Mouse (Mus musculus): ENCODE measurements around the gene Iltifb. TPM values are rescaled to one million over a fixed set of nuclear protein-coding genes. Genes with fewer than 3 reads are reported as not detected.

Iltifb gene
- not detected in 2 replicates for polyA plus RNA-seq (2012; rRNA removed)

DNA sequence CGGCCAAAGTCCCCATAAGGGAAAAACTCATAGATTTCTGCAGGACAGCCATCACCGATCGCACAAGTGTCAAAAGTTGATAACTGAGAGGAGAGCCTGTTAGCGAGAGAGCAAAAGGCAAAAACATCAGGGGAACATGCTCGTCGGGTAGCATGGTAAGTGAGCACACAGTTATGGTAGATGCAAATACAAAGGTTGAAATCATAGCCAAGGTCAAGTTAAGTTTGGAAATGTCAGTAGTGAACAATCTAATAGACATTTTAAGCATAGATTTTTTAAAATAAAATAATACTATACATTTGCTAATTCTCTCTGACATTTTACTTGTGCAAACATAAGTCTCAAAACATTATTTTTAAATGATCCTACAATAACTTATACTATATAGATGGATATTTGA is at the start of gene Iltifb:
Iltifb (minus strand) TSS at position 101 of the 400 bp plus-strand sequence.

GRCm38 (mm10) chr10:118343155-118343554 is 48.3 kb upstream of the Iltifb start, which contains the start of gene Gm9046:
Gene Gm9046 (minus strand): TSS chr10:118343255.

DNA sequence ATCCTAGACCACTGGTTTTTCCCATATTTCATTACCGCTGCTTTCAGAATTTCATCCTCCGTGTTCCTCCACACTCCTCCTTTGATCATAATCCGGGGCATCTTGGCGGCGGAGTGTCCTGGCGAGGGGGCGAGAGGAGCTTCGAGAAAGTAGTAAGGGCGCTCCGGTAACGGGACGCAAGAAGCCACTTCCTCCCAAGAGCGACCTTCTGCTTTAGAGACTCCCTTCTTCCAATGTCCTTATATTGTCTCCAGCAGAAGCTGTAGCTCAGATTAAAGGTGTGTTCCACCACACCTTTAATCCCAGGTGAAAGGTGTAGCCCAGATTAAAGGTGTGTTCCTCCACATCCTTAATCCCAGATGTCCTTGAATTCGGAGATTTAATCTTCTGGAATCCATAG is 42.9 kb upstream of the Iltifb start, which contains the start of gene Gm9045:
Gm9045 (minus strand) TSS at position 101 of the 400 bp plus-strand sequence.

DNA sequence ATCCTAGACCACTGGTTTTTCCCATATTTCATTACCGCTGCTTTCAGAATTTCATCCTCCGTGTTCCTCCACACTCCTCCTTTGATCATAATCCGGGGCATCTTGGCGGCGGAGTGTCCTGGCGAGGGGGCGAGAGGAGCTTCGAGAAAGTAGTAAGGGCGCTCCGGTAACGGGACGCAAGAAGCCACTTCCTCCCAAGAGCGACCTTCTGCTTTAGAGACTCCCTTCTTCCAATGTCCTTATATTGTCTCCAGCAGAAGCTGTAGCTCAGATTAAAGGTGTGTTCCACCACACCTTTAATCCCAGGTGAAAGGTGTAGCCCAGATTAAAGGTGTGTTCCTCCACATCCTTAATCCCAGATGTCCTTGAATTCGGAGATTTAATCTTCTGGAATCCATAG is 37.5 kb upstream of the Iltifb start, which contains the start of gene Gm9044:
Gm9044 (minus strand) TSS at position 101 of the 400 bp plus-strand sequence.

GRCm38 (mm10) chr10:118326869-118327268 is 32.0 kb upstream of the Iltifb start, which contains the start of gene Gm9040:
Gene Gm9040 (minus strand): TSS chr10:118326969.

GRCm38 (mm10) chr10:118258388-118258787 is 36.5 kb downstream of the Iltifb start, which contains the start of gene Gm32802:
Gene Gm32802 (plus strand): TSS chr10:118258688.

DNA sequence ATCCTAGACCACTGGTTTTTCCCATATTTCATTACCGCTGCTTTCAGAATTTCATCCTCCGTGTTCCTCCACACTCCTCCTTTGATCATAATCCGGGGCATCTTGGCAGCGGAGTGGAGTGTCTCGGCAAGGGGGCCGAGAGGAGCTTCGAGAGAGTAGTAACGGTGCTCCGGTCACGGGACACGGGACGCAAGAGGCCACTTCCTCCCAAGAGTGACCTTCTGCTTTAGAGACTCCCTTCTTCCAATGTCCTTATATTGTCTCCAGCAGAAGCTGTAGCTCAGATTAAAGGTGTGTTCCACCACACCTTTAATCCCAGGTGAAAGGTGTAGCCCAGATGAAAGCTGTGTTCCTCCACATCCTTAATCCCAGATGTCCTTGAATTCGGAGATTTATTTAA is 54.2 kb downstream of the Iltifb start, which contains the start of gene Gm32717:
Gm32717 (minus strand) TSS at position 101 of the 400 bp plus-strand sequence.

Other genes starting within 250 kb of the Iltifb start
- 63.5 and 96.5 TPM in 2 replicates for gene Mdm1, start 153.2 kb downstream of the Iltifb start, polyA plus RNA-seq (2012; rRNA removed)
- 0.21 and 0.30 TPM in 2 replicates for gene Il22, start 90.1 kb downstream of the Iltifb start, polyA plus RNA-seq (2012; rRNA removed)
- gene Gm32717, start 54.3 kb downstream of the Iltifb start, polyA plus RNA-seq (2012; rRNA removed): 0.06 TPM in 1 of 2 replicates, not detected in the other
- gene Gm32802, start 36.4 kb downstream of the Iltifb start, polyA plus RNA-seq (2012; rRNA removed): 0.06 TPM in 1 of 2 replicates, not detected in the other
- not detected in 2 replicates for gene Gm9040, start 31.9 kb upstream of the Iltifb start, polyA plus RNA-seq (2012; rRNA removed)
- gene Gm9044, start 37.4 kb upstream of the Iltifb start, polyA plus RNA-seq (2012; rRNA removed): not detected in 2 replicates
- 0.06 TPM in 1 of 2 replicates, not detected in the other for gene Gm9045, start 42.8 kb upstream of the Iltifb start, polyA plus RNA-seq (2012; rRNA removed)
- gene Gm9046, start 48.2 kb upstream of the Iltifb start, polyA plus RNA-seq (2012; rRNA removed): not detected in 2 replicates
- not detected in 2 replicates for gene Gm9048, start 53.6 kb upstream of the Iltifb start, polyA plus RNA-seq (2012; rRNA removed)
- gene Gm9049, start 59.1 kb upstream of the Iltifb start, polyA plus RNA-seq (2012; rRNA removed): 0.06 TPM in 1 of 2 replicates, not detected in the other
- gene Ifng, start 146.0 kb upstream of the Iltifb start, polyA plus RNA-seq (2012; rRNA removed): not detected in 2 replicates

Measured in central nervous system, embryonic 11.5 days (tissue).